Mouse (Mus musculus) liver, embryonic 13.5 days (tissue): Measurements from ENCODE around the gene Zfp108. TPM values are rescaled to one million over a fixed set of nuclear protein-coding genes. Genes with fewer than 3 reads are reported as not detected.

Experiments used
- ATAC-seq: fragments of 200-750 bp; cut with Nextera tagmentation; 2 replicates; pipeline ENCODE4 v1.8.0; 2017; ENCODE audit warnings: low read depth, mild to moderate bottlenecking, moderate number of reproducible peaks, moderate library complexity
- DNase-seq: peaks from one replicate; pipeline ENCODE4 v3.0.0; 2022
- H3K27ac ChIP-seq: fragments of 300-500 bp; sonication (generic); 2 replicates; pipeline ENCODE4 v1.5.1; 2015; ENCODE audit warnings: moderate library complexity, mild to moderate bottlenecking, inconsistent platforms
- H3K27me3 ChIP-seq: fragments of 300-500 bp; sonication (generic); 2 replicates; pipeline ENCODE4 v1.6.1; 2015; ENCODE audit warnings: mild to moderate bottlenecking, inconsistent platforms
- H3K36me3 ChIP-seq: fragments of 300-500 bp; sonication (generic); 2 replicates; pipeline ENCODE4 v1.6.1; 2015; ENCODE audit warnings: mild to moderate bottlenecking, inconsistent platforms
- H3K4me1 ChIP-seq: fragments of 300-500 bp; sonication (generic); replicated peaks from 2 replicates; pipeline ENCODE4 v1.6.1; 2015; ENCODE audit warnings: inconsistent platforms
- H3K4me2 ChIP-seq: fragments of 300-500 bp; sonication (generic); 2 replicates; pipeline ENCODE4 v1.6.1; 2015; ENCODE audit warnings: inconsistent platforms, mild to moderate bottlenecking, moderate library complexity
- H3K4me3 ChIP-seq: fragments of 300-500 bp; sonication (generic); replicated peaks from 2 replicates; pipeline ENCODE4 v1.5.1; 2015; ENCODE audit warnings: mild to moderate bottlenecking, inconsistent platforms
- H3K9ac ChIP-seq: fragments of 300-500 bp; sonication (generic); 2 replicates; pipeline ENCODE4 v1.6.1; 2015; ENCODE audit warnings: mild to moderate bottlenecking, inconsistent platforms
- H3K9me3 ChIP-seq: fragments of 300-500 bp; sonication (generic); replicated peaks from 2 replicates; pipeline ENCODE4 v1.6.1; 2016; ENCODE audit warnings: inconsistent platforms
- WGBS: fragments of 180-500 bp; shearing (Covaris S2); methylation state at CpG from one replicate; pipeline ENCODE4 v1.1.7; 2015; ENCODE audit not compliant: insufficient replicate concordance; 5-methylcytosine and 5-hydroxymethylcytosine counted together
- polyA plus RNA-seq: library from polyadenylated mRNA; unstranded; fragments of >200 nt; fragmentation: Nextera tagmentation; extraction: Ambion mirVana; gene quantifications from 2 replicates; pipeline ENCODE4 v1.2.1, GENCODE M21; 2015

The Zfp108 gene
- polyA plus RNA-seq, 1 experiment from 2014 or later = 0.40 TPM

DNA sequence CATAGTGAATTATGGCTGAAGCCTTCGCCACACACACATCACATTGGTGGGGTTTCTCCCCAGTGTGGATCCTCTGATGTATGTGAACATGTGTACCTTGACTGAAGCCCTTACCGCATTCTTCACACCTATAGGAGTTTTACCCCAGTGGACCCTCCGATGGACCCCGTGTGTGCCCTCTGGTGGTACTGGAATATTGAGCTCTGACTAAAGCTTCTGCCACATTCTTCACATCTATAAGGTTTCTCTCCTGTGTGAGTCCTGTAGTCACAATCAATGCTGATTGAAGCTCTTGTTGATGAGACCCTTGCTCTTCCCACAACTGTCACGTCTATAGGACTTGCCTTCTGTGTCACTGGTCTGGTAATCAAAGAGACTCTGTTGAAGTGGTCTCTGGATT lies 33.1 kb downstream of the Zfp108 start:
- ATAC-seq (no peak), DNase-seq (no peak)
- no peak overlapping the region for H3K9ac ChIP-seq
- no peak overlapping the region for H3K4me2 ChIP-seq
- H3K27ac ChIP-seq = no peak overlapping the region
- H3K4me1 ChIP-seq = no peaks in the 10 kb centered on the region
- H3K9me3 ChIP-seq = no peaks in the 10 kb centered on the region
- peaks cover 25% of the 10 kb centered on the region for H3K36me3 ChIP-seq
- 71% methylated on average over 5 of the region's 5 CpGs for WGBS
- no peak overlapping the region for H3K4me3 ChIP-seq
- H3K27me3 ChIP-seq = no peaks in the 10 kb centered on the region

DNA sequence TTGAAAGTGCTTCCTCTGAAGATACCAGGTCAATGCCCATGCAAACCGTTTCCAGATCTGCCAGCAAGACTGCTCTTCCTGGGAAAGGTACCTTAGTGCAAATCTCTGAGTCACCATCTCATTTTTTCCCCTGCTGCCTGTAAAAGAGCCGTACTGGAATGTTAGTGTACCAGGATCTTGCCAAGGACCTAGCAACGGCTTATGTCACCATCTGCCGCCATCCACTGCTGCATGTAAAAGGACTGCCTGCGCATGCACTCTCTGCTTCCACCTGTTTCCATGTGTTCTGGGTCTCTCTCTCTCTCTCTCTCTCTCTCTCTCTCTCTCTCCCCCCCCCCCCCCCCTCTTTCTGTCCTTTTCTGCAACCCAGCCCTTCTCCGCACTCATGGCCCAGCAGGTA lies 33.9 kb downstream of the Zfp108 start:
- H3K36me3 ChIP-seq = peaks cover 30% of the 10 kb centered on the region

DNA sequence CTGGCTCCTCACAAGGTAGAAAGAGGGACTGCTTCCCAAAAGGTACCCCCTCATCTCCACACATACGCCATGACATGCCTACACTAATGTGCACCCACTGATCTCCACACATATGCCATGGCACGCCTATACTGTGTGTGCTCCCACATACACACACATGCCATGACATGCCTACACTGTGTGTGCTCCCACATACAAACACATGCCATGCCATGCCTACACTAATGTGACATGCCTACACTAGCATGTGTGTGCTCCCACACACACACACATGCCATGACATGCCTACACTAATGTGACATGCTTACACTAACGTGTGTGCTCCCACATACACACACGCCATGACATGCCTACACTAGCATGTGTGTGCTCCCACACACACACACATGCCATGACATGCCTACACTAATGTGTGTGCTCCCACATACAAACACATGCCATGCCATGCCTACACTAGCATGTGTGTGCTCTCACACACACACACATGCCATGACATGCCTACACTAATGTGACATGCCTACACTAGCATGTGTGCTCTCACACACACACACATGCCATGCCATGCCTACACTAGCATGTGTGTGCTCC lies 35.6 kb downstream of the Zfp108 start:
- ATAC-seq = no peak
- H3K36me3 ChIP-seq = peaks cover 45% of the 10 kb centered on the region
- DNase-seq = no peak

More for the DNA sequence above, 33.9 kb downstream of the Zfp108 start:
- Histone ChIP-seq H3K4me2 (no peak overlapping the region), H3K4me1 (peaks cover 5% of the 10 kb centered on the region; the same call in 1 of the 2 replicates), H3K9ac (no peak overlapping the region), H3K9me3 (no peaks in the 10 kb centered on the region), H3K27ac (no peak overlapping the region), H3K4me3 (no peak overlapping the region), H3K27me3 (no peaks in the 10 kb centered on the region)
- 79% methylated on average over 6 of the region's 6 CpGs for WGBS
- no peak for DNase-seq
- no peak for ATAC-seq

DNA sequence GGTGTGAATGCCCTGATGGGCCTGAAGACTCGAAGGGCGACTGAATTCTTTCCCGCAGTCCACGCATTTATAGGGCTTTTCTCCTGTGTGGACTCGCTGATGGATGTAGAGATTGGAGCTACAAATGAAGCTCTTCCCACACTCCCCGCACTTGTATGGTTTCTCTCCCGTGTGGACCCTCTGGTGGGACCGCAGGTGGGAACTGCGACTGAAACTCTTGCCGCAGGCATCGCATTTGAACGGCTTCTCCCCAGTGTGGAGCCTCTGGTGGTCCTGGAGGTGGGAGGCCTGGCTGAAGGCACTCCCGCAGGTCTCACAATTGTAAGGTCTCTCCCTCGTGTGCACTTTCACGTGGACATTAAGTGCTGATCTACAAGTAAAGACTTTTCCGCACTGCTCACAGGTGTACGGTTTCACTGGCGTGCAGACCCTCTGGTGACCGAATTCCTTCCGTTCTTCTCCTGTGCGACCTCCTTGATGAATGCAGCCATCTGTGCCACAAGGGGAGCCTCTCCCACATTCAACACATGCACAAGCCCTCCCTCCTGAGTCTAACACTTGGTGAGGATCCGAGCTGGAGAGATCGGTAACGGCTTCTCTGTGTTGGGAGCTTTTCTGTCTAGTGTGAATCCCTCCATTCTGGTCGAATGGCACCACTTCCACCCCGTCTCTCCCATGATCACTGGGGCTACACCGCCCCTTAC lies 36.9 kb downstream of the Zfp108 start:
- no peak for DNase-seq
- H3K4me3 ChIP-seq = no peak overlapping the region
- no peak overlapping the region for H3K27ac ChIP-seq
- no peak overlapping the region for H3K9ac ChIP-seq
- 83% methylated on average over 27 of the region's 27 CpGs for WGBS
- H3K9me3 ChIP-seq = no peaks in the 10 kb centered on the region
- peaks cover 59% of the 10 kb centered on the region for H3K36me3 ChIP-seq
- peaks cover 11% of the 10 kb centered on the region for H3K4me1 ChIP-seq
- ATAC-seq = no peak
- no peak overlapping the region for H3K4me2 ChIP-seq
- H3K27me3 ChIP-seq = no peaks in the 10 kb centered on the region

More for the DNA sequence above, 35.6 kb downstream of the Zfp108 start:
- peaks cover 11% of the 10 kb centered on the region for H3K4me1 ChIP-seq
- no peak overlapping the region for H3K4me2 ChIP-seq
- no peaks in the 10 kb centered on the region for H3K27me3 ChIP-seq
- no peak overlapping the region for H3K27ac ChIP-seq
- no peak overlapping the region for H3K4me3 ChIP-seq
- 71% methylated on average over 4 of the region's 4 CpGs for WGBS
- H3K9ac ChIP-seq = no peak overlapping the region
- H3K9me3 ChIP-seq = no peaks in the 10 kb centered on the region

- no peaks in the 10 kb centered on the region for H3K9me3 ChIP-seq
- H3K4me1 ChIP-seq = peaks cover 17% of the 10 kb centered on the region
- no peak overlapping the region for H3K4me2 ChIP-seq
- H3K4me3 ChIP-seq = no peak overlapping the region
- H3K27ac ChIP-seq = no peak overlapping the region
- no peak overlapping the region for H3K9ac ChIP-seq
- H3K27me3 ChIP-seq = no peaks in the 10 kb centered on the region
- DNase-seq (no peak), ATAC-seq (peak; percentile 66)
- peaks cover 64% of the 10 kb centered on the region for H3K36me3 ChIP-seq
- WGBS = 71% methylated on average over 12 of the region's 12 CpGs
Measured at GRCm38 (mm10) chr7:24293061-24293851, 38.7 kb downstream of the Zfp108 start.

DNA sequence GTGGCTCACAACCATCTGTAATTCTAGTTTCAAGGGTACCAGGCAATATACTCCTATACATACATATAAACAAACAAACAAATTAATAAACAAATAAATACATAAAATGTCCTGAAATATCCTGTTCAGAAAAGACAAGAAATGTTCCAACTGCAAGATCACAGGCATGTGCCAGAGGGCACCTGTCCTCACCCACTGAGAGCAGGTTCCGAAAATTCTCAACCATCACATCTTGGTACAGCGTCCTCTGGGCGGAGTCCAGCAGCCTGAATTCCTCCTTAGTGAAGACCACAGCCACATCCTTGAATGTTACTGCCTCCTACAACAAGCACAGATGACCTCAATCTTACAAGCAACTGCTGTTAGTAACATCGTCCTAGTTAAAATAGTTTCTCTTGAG lies 40.2 kb downstream of the Zfp108 start:
- Histone ChIP-seq H3K4me2 (no peak overlapping the region), H3K9ac (no peak overlapping the region), H3K4me1 (peaks cover 26% of the 10 kb centered on the region), H3K27ac (no peak overlapping the region), H3K9me3 (no peaks in the 10 kb centered on the region), H3K4me3 (no peak overlapping the region), H3K27me3 (no peaks in the 10 kb centered on the region), H3K36me3 (peaks cover 64% of the 10 kb centered on the region)
- no peak for ATAC-seq
- 85% methylated on average over 4 of the region's 4 CpGs for WGBS
- no peak for DNase-seq

DNA sequence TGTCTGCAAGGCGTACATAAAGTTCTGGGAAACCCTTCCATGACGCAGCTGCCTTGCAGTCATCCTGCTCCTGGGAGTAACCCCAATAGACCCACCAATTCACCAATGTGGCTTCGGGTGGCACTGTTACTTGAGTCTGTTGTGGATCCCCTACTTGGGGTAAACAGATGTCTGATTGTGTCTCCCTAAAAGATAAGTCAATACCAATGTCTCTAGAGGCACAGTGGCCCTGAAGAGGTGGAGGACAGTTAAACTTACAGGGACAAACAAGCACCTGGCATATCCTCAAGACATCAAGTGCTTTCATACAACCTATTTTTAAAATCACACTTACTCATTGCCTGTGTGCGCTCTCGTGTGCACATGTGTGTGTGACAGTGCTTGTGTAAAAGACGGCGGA lies 40.8 kb downstream of the Zfp108 start:
- no peak for ATAC-seq
- 81% methylated on average over 7 of the region's 7 CpGs for WGBS
- H3K9me3 ChIP-seq = no peaks in the 10 kb centered on the region
- no peak for DNase-seq
- peaks cover 32% of the 10 kb centered on the region for H3K4me1 ChIP-seq
- H3K4me2 ChIP-seq = no peak overlapping the region
- no peak overlapping the region for H3K4me3 ChIP-seq
- H3K9ac ChIP-seq = no peak overlapping the region
- no peak overlapping the region for H3K27ac ChIP-seq
- H3K27me3 ChIP-seq = no peaks in the 10 kb centered on the region
- H3K36me3 ChIP-seq = peaks cover 62% of the 10 kb centered on the region

DNA sequence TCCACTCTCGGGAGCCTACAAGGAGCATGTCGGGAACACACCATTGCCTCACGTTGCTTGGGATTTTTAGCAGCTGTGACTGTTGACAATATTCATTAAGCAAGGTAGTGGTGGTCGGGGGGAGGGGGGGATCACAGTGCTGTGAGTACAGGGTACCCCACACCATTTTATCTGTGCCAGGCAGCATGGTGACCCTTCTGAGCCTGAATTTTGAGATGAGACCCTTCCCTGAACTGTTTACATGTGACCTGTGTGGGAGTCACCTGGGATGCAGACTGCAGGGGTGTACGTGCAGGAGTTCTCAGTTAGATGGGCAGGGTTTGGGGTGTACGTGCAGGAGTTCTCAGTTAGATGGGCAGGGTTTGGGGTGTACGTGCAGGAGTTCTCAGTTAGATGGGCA lies 41.8 kb downstream of the Zfp108 start:
- Histone ChIP-seq H3K27me3 (no peaks in the 10 kb centered on the region), H3K27ac (no peak overlapping the region), H3K4me3 (no peak overlapping the region), H3K9me3 (no peaks in the 10 kb centered on the region), H3K4me1 (peaks cover 41% of the 10 kb centered on the region), H3K36me3 (peaks cover 52% of the 10 kb centered on the region), H3K9ac (no peak overlapping the region), H3K4me2 (no peak overlapping the region)
- ATAC-seq (no peak), DNase-seq (no peak)
- WGBS = 83% methylated on average over 7 of the region's 7 CpGs

DNA sequence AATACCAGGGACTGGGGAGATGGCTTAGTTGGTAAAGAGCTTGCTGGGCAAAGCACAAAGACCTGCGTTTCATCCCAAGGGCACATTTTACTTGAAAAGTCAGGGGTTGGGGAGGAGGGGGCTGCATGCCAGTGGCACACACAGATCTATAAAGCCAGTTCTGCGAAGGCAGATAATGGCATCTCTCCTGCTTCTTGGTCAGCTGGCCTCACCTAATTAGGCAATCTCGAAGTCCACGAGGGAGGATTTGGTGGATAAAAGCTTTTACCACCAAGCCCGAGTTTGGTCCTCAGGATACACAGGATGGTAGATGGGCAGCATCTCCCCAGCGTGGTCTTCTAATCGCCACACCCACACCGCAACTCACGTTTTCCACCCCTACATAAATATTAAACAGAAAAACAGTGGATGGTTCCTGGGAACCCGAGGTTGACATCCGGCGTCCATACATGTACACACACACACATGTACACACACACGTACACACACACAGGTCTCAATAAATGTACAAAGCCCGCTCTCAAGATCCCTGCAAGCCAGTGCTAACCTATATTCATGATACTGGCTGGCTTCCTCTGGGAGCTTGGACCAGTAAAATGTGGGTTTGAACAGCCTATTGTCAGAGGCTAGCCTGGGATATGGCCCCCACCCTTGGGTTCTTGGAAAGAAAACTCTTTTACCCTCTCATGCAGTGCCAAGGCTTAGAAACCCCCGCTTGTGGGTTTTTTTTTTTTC lies 42.9 kb downstream of the Zfp108 start:
- Histone ChIP-seq H3K27ac (no peak overlapping the region), H3K4me2 (no peak overlapping the region), H3K9ac (no peak overlapping the region), H3K36me3 (peaks cover 47% of the 10 kb centered on the region), H3K4me3 (no peak overlapping the region), H3K27me3 (no peaks in the 10 kb centered on the region), H3K9me3 (no peaks in the 10 kb centered on the region), H3K4me1 (peaks cover 41% of the 10 kb centered on the region)
- 82% methylated on average over 15 of the region's 15 CpGs for WGBS
- ATAC-seq = no peak
- no peak for DNase-seq

GRCm38 (mm10) chr7:24298635-24298972 lies 44.0 kb downstream of the Zfp108 start:
- WGBS = 1% methylated on average over 12 of the region's 12 CpGs
- no peak for ATAC-seq
- H3K4me2 ChIP-seq = peak overlapping the region; percentile 80
- H3K4me3 ChIP-seq = peak overlapping the region; percentile 70
- peaks cover 36% of the 10 kb centered on the region for H3K4me1 ChIP-seq
- peaks cover 49% of the 10 kb centered on the region for H3K36me3 ChIP-seq
- no peak overlapping the region for H3K27ac ChIP-seq
- peak overlapping the region; percentile 76 for H3K9ac ChIP-seq
- no peaks in the 10 kb centered on the region for H3K27me3 ChIP-seq
- no peak for DNase-seq
- H3K9me3 ChIP-seq = no peaks in the 10 kb centered on the region
